ENCODE assay signal across 14 mouse cellular contexts in genomic region chr1:32959316-32959715, GRCm38 (mm10).
DNase-seq lines count a peak whose midpoint lies in the region.
"Had no signal": no experiment of that assay in that cellular context is flagged by ENCODE, and none has a peak within 500 bp of the region (broad histone marks: within the 10 kb centered on the region; RNA-seq: fewer than 3 reads in every experiment).

No protein-coding gene starts in this region.

- peak; percentile 23 to 27 for DNase-seq in cerebellum, postnatal 10 days
- no peak for DNase-seq in cerebellum, adult 18-20 months
- DNase-seq in brain, adult 2 months (ENCODE audit: low read depth, low spot score), result peak; percentile 9
- DNase-seq in layer of hippocampus, adult 8-10 months (ENCODE audit: low spot score in 2 of 2), result peak; percentile 13 to 17
- DNase-seq in layer of hippocampus, postnatal 25 days (ENCODE audit: extremely low spot score in 1 of 2, low spot score in 1 of 2), result peak; percentile 7 to 10
- DNase-seq in heart, adult 8-10 months (ENCODE audit: low spot score), result no peak
- DNase-seq in ovary, postnatal 10 days (ENCODE audit: low spot score), result no peak
- DNase-seq: adrenal gland, adult 2 months; adrenal gland, postnatal 25 days; B cell, adult 2 months; cerebellum, adult 9-10 months; gastrocnemius, adult 2 months; gastrocnemius, postnatal 25 days; heart, postnatal 36 days had no signal

Comparison
In these comparisons a context has a peak if more than half of its experiments do, and no peak if none do; other contexts are left out.
1. DNase-seq: peak in cerebellum, postnatal 10 days (2 of 2), brain, adult 2 months (single experiment), layer of hippocampus, adult 8-10 months (2 of 2) and layer of hippocampus, postnatal 25 days (2 of 2); none in cerebellum, adult 18-20 months (0 of 2), heart, adult 8-10 months (single experiment) and ovary, postnatal 10 days (single experiment).